Mouse (Mus musculus): ENCODE data around the gene Ppp1r3c.
A peak's percentile ranks its signal among the peaks of the same experiment; 100 is the strongest.
"Not testable (repeated sequence)": the region's sequence is repeated elsewhere in the genome, so short reads cannot be mapped to it uniquely, and the experiment has no call there.

Ppp1r3c gene

DNA sequence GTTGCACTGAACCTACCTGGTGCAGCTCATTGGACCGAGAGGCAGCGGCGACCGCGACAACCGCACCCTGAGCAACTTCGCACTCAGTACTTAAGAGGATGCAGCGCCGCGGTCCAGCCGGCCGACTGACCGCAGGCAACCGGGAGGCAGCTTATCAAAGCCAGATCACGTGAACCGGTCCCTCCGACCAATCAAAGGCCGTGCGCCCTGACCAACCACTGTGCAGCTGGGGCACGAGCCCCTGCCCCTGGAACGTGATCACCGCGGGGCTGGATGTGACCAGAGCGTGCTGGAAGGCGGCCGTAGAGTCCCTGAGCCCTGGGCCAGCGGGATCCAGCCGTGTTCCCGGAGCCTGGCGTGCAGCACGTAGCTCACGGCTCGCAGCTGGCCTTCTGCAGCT, at the start of gene Ppp1r3c:
Ppp1r3c (minus strand) TSS at position 117 of the 400 bp plus-strand sequence.
- DNase-seq (ENCODE audit: low read depth, low spot score) = peak; percentile 79

DNA sequence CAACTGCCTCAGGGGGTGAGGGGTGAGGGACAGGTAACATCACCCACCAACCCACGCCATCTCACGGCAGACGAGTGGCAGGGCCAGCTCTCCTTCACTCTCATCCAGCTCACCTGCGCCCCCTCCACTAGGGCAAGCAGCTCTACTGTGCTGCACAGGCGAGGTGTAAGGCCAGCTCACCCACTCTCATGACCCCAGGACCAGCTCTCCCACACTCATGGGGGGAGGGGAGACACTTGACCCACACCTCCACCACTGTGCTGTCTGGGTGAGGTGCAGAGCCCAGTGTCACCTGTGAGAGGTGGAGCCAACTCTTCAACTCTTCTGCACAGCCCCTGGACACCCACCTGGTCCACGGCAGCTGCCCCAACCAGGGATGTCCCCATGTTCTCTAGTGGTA, 46.7 kb upstream of the Ppp1r3c start:
- no peak for DNase-seq (ENCODE audit: low read depth, low spot score)

DNA sequence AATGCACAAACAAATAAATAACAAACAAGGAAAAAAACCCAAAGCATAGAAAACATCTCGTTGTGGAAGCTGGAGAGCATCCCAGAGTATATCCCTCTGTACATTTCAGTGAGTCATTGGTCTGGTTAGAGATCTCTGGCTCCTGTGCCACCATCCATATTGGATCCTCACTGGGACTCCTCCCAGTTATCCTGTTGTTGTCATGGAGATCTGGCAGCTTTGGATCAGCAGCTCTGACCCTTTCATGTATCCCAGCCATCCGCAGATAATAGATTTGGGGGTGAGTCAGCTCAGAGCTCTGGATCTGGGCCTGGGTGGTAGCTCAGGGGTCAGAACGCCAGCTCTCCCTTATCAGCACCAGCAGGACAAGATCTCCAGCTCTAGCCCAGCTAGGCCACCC, 46.1 kb upstream of the Ppp1r3c start:
- no peak for DNase-seq (ENCODE audit: low read depth, low spot score)

DNA sequence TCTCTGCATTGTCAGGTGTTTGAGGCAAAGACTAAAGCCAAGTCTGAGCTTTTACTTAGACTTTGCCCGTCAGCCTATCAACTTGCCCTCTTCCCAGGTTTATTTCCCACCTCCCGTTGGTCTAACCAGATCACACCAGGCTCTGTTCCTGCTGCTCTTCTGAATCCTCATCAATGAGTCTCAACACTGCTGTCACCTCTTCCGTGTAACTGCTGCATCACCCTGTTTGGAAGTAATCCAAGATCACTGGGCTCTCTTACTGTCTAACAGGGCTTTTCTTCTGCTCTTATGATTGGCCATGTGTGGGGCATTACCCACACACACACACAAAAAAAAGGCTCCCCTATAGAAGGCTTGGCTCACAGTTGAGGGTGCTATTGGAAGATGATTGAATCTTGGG, 45.5 kb upstream of the Ppp1r3c start:
- DNase-seq (ENCODE audit: low read depth, low spot score) = no peak

DNA sequence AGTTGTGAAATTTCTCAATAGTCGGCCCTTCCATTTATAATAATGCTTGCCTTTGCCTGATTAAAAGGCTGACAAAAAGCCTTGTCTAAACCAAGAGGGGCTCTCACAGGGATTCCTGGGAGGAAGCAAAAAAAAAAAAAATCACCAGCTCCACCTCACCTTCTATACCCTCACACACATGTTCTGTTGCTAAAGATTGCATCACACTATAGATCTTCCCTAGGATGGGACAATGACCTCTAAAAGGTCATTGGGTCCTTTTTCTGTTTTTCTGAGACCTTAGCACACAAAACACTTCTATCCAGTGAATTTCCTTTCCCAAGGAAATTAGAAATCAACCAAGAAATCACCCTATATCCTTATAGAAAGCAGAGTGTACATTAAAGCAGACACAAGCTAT, 43.9 kb upstream of the Ppp1r3c start:
- DNase-seq (ENCODE audit: low read depth, low spot score) = no peak

DNA sequence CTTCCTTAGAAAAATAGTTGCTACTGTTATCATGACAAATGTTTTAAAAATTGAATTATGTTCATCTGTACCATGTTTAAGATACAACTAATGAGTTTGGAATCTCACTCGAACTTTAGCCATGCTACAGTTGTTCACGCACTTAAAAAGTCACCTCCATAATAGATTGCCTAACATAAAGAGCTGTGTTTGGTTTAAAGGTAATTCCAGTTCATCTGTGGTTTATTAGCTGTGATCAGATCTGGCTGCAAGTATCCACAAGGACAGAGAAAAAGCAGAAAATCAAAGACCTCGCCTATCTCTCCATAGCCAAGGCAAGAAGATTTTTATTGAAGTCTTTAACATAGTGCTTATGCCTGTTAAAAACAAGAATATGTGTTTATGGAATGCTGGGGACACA, 43.3 kb upstream of the Ppp1r3c start:
- no peak for DNase-seq (ENCODE audit: low read depth, low spot score)

DNA sequence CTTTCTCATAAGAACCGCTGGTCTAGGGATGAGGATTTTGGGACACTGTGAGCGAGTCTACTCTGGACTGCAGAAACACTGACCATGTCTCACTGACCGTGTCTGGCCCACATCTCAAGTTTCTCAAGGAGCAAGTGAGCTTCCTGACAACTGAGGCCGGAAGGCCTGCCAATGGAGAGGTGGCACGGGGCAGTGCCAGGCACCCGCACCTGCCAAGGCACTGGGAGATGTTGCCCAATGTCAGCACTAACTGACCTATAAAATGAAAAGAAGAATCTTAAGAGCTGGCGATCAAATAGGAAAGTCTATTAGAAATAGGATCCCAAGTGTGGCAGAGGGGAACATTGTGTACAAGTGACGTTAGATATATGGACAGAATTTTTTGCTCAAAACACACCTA, 39.1 kb upstream of the Ppp1r3c start:
- no peak for DNase-seq (ENCODE audit: low read depth, low spot score)

DNA sequence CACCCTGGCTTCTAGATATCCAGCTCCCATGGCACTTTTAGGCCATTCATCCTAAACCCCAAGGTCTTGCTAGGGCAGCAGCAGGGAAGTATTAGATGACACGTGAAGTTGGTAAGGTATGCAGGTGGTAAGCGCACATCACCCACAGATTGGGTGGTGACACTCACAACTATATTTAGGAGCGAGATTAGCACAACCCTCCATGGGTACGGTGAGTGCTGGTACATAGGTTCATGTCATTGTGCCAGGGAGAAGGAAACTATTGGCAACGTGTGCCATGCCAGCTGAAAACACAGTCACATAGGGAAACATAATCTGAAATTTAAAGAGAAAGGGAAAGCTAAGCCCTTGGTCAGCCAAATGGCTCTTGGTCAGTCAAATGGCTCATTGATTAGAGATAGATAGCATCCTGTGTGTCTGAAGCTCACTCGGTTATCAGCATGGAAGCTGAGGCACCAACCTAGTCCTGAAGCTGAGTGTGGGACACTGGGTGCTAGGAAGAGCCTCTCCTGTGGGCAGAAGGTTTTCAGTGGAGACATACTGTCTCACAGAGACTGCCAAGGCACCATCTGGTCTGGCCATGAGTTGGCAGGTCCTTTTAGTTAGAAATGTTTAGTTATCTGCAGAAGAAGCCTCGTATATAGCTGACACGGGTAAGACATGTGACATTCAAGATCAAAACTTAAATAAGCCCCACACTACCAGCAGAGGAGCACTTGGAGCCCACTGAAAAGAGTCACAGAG, 37.4 kb upstream of the Ppp1r3c start:
- no peak for DNase-seq (ENCODE audit: low read depth, low spot score)

DNA sequence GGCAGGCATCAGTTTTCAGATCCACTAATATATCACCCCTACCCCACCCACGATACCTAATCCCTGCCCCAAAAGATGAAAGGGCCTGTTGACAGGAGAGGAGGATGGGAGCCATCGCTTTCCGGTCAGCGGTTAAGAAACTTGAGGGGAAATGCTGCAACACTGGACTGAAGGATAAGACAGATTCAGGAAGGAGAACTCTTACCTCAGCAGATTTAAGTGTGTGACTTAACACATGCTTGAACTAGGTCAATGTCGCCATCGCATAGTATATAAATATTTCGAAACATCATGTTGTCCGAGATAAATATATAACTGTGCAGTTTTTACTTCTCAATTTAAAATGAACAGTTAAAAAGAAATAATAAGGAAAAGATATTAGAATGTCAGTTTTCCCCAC, 31.6 kb upstream of the Ppp1r3c start:
- DNase-seq (ENCODE audit: low read depth, low spot score) = no peak

DNA sequence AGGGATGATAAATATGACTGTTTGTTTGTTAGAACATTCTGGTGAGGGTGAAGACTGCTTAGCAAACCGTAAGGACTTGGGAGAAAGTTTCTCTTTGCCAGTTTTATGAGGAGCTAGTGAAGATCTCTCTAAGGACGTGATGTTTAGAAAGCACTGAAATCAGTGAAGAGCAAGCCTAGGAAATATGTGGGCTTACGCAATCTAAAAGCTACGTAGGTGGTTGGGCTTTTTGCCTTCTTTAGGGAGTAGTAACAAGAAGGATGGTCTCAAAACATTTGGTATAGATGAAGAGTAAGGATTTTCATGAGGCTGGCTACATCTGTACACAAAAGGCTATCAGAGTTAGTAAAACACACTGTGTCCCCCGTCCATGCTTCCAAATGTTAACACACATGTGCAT, 28.0 kb upstream of the Ppp1r3c start:
- DNase-seq (ENCODE audit: low read depth, low spot score) = no peak

DNA sequence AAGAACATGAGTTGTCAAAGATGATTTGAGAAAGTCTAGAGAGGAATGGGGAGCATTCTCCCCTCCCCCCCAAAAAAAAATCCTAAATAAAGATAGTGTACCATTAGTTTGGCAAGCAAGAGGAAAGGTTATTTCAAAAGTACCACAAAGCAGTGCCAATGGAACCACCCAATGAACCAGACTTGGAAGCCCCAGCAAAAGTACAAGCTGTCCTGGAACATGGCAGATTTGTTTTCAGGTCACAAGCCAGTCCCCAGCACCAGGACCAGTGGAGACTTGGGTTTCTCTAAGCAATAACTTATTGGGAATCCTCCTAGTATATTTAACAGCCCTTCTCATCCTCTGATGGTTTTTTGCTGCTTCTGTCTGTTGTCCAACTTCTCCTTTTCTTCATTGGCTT, 12.5 kb upstream of the Ppp1r3c start:
- DNase-seq (ENCODE audit: low read depth, low spot score) = no peak

DNA sequence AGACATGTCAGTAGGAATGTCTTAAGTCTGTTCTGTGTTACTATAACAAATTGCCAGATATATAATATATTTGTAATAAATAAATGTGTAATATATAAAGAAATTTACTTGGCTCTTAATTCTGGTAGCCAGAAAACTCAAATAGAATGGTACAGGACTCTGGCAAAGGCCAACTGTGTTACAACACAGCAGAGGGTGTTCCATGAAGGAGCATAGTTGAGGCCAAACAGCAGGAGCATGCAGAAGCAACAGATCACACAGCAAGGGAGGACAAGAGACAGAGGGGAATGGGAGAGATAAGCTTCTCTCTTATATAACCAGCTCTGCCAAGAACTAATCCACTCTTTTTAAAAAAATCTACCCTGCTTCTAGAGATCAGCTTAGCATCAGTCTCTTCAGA, 5.9 kb upstream of the Ppp1r3c start:
- peak; percentile 49 for DNase-seq (ENCODE audit: low read depth, low spot score)

DNA sequence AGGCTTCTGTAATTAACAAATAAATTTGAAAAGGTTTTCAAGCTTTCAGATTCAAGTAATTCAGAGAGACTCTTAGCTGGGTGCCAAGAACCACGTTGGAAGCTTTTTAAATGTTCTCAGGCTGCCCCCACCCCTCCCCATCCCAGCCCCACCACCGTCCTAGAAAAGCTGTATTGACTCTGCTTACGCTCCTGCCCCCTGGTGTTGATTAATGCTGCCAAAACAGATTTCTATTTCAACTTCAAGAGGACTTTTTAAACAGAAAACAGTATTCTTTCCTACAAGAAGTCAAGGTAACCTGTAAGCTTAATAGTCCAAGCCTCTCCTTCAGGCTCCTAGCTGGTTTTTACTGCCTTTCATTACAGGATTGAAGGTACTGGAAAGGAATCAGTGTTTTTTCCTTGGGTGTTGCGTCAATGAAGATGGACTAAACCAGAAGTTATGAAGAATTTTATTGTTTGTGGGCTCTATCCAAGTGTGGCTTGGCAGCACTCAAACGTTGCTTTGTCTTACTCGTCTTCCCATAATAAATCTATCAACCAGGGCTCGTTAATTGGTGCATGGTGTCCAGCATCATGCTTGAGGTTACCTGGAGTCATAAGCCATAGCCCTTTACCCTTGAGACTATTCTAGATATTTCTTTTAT, 3.2 kb upstream of the Ppp1r3c start:
- no peak for DNase-seq (ENCODE audit: low read depth, low spot score)

DNA sequence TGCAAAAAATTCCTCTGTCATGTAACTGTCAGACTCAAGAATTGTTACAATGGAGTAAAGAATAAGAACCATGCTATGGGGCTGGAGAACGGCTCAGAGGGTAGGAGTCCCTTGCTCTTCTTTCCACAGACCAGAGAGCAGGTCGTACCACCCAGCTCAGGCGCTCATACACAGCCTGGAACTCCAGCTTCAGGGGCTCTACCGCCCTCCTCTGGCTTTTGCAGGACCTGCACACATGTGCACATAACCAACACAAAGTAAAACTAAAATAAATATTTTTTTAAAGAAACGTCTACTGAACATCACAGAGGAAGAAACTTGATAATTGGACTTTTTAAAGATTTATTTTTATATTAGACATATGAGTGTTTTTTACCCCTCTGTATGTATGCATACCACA, 1.6 kb upstream of the Ppp1r3c start:
- DNase-seq (ENCODE audit: low read depth, low spot score) = no peak

DNA sequence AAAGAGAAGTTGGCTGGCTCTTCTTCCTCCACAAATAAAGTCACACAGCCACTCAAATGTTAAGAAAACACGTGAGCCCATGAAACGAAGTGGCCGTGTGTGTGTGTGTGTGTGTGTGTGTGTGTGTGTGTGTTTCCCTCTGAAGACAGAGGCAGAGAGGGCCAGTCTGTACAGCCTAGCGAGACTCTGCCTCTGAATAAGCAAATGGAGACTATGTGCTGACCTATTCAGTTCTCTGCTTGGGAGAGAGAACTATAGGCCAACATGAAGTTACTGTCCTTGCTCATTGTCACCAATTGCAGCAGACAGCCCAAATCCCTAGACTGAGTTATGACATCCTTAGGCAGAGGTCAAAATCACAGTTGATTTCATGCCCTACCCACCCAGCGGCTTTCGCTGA, 634 bp upstream of the Ppp1r3c start:
- no peak for DNase-seq (ENCODE audit: low read depth, low spot score)

DNA sequence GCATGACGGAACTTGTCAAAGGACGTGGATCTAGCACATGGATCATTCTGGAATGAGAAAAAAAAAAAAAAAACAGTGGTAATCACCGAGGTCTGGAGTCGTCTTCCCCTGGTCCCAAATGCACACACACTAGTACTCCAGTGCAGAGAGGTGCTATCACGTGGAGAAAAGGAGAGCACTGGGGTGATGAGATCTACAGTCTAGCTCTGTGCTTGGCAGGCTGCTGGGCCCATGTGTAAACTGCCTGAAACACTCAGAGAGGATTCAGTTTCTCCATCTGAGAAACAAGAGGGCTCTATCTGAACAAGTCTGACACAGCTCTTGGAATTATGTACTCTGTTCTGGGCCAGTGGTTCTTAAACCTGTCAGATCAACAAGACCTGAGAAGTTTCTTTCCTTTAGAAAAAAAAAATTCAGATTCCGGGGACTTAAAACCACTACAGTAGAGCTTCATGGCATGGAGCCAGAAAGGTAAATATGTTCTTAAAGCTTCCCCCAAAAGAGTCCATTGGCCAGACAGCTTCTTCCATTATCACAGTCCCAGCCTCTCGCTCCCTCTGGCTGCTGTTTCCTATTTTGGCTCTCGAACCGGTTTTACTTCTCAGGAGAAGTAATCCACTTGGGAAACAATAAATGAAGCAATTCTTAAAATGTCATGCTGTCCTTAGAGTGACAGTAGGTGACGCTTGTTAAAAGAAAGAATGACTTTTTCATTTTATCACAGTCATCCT, 2.0 kb downstream of the Ppp1r3c start:
- DNase-seq (ENCODE audit: low read depth, low spot score) = no peak

DNA sequence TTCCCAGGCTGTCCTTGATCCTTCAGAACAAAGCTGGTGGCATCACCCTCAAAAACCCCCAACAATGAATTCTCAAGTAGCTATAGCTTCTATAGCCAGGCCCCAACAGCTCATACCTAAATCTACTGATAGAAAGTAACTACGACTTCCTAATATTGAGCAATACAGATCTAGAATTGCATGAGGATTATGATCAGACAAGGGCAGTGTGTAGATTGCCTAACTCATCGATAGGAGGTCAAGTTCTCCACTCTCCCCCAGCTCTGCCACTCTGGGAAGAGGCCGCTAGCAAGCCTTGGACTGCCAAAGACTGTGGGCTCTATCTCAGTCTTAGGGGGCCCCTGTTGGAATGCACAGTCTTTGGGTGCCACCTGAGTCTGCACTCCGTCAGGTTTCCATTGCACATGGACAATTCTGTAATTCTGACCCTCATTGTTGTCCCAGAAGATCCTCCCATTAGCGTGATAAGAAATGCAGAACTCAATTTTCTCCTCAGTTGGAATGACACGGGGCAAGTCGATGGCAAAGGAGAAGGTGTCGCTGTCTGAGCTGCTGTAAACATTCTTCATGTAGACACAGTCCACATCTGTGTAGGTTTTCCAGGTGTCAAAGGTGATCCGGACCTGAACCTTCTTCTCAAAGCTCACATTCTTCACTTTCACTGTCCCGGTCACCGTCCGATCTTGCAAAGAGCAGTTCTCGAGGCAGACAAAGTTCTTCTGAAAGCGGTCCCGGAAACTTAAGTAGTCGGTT, 3.1 kb downstream of the Ppp1r3c start:
- DNase-seq (ENCODE audit: low read depth, low spot score) = no peak

DNA sequence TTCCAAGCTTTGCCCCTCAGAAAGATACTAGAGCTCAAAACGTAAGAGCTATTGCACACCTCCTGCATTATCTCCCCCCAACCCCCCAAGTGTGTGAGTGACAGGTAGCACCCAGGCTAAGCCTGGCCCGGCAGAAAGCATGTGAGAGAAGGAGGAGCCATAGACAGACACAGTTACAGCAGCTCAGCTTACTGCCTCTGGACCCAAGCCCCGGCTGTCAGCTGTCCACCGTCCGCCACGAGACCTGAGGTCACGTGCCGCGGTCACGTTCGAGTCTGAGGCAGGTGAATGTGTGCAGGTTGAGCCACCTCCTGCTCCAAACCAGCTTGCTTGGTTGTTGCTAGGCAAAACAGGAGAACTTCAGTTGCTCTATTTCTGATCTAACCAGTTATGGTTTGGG, 5.1 kb downstream of the Ppp1r3c start:
- no peak for DNase-seq (ENCODE audit: low read depth, low spot score)

DNA sequence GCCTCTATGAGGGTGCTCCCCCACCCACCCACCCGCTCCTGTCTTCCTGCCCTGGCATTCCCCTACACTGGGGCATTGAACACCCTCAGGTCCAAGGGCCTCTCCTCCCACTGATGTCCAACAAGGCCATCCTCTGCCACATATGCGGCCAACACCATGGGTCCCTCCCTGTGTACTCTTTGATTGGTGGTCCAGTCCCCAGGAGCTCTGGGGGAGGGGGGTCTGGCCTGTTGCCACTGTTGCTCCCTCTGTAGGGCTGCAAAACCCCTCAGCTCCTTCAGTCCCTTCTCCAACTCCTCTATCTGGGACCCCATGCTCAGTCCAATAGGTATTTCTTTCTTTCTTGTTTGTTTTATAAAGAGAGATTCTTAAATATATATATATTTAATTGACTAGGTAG, 6.0 kb downstream of the Ppp1r3c start:
- DNase-seq (ENCODE audit: low read depth, low spot score) = not testable (repeated sequence)

DNA sequence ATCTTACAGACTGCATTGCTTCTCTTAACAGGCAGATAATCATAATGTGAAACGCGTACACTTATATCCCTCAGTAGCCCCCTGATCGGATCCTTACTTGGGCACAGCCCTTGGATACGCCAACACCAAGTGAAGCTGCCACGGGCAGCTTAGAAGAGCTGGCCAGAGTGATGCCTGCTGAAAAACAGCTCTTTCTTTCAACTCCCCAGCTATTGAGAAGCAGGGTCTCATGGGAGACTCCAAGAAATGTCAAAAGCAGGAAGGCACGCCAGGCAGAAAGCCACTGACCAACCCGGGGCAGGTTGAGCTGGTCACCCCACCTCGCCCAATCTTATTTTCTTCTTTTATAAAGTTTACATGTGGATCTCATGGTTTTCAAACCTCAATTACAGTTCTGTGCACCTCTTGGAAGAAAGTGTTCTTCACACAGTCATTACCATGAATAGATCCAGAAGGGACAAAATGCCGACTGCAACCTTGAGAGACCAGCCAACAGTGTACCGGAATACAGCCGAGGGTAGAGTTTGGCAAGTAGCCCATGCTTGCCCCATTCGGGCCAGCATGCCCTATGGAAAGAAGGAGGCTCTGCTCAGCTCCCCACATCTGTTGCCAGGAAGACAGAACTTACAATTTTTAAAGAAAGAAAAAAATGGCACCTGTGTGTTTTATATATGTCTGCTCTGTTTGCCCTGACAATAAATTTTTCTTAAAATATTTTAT, 7.6 kb downstream of the Ppp1r3c start:
- no peak for DNase-seq (ENCODE audit: low read depth, low spot score)

DNA sequence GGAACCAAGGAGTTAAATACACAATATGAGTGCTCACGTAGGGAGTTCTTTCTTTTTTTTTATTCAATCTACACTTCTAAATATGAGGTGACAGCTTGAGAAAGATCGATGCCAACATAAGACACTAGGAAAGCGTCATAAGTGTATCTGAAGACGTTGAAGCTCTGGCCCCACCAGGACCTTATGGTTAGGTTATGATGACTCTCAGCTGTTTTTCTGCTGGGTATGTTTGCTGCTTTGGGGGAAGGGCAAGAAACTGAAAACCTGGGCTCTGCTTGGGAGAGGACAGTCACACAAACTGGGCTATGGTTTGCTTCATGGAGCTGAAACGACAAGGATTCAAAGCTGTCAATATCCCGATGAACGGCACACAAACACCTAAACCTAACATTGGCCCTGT, 11.5 kb downstream of the Ppp1r3c start:
- no peak for DNase-seq (ENCODE audit: low read depth, low spot score)

DNA sequence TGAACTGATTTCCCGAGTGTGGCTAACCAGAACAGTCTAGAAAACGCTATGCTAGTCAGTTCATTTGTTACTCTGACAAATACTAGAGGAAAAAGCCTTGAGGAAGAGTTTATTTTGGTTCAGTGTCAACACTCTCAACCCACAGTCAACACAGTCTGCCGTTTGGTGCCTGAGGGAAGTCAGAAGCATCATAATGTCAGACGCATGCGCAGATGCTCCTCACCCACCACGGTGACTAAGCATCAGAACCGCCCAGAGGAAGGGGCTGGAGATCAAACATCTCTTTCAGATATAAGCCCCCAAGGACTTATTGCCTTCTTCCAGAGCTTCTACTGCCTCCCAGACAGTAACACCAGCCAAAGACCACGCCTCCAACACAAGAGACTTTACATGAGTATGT, 15.3 kb downstream of the Ppp1r3c start:
- DNase-seq (ENCODE audit: low read depth, low spot score) = no peak

Data from retina, postnatal 7 days (tissue).